Mouse (Mus musculus) limb, embryonic 15.5 days (tissue): ENCODE results near the gene Slit1. TPM values are rescaled to one million over a fixed set of nuclear protein-coding genes. Genes with fewer than 3 reads are reported as not detected.

Experiments used
- ATAC-seq: fragments of 200-750 bp; cut with Nextera tagmentation; 2 replicates; pipeline ENCODE4 v1.8.0; 2017; ENCODE audit warnings: low read depth, moderate TSS enrichment; ENCODE audit not compliant: insufficient number of reproducible peaks, low FRiP score, low TSS enrichment
- H3K27ac ChIP-seq: fragments of 300-500 bp; sonication (generic); 2 replicates; pipeline ENCODE4 v1.5.1; 2015; ENCODE audit warnings: moderate library complexity, mild to moderate bottlenecking, inconsistent platforms
- H3K27me3 ChIP-seq: fragments of 300-500 bp; sonication (generic); 2 replicates; pipeline ENCODE4 v1.6.1; 2015; ENCODE audit warnings: inconsistent platforms
- H3K36me3 ChIP-seq: fragments of 300-500 bp; sonication (generic); 2 replicates; pipeline ENCODE4 v1.6.1; 2015; ENCODE audit warnings: inconsistent platforms
- H3K4me1 ChIP-seq: fragments of 300-500 bp; sonication (generic); 2 replicates; pipeline ENCODE4 v1.6.1; 2015; ENCODE audit warnings: inconsistent platforms
- H3K4me2 ChIP-seq: fragments of 300-500 bp; sonication (generic); 2 replicates; pipeline ENCODE4 v1.6.1; 2015; ENCODE audit warnings: mild to moderate bottlenecking, inconsistent platforms
- H3K4me3 ChIP-seq: fragments of 300-500 bp; sonication (generic); 2 replicates; pipeline ENCODE4 v1.5.1; 2015; ENCODE audit warnings: mild to moderate bottlenecking, inconsistent platforms
- H3K9ac ChIP-seq: fragments of 300-500 bp; sonication (generic); 2 replicates; pipeline ENCODE4 v1.6.1; 2015; ENCODE audit warnings: inconsistent platforms
- H3K9me3 ChIP-seq: fragments of 300-500 bp; sonication (generic); 2 replicates; pipeline ENCODE4 v1.6.1; 2016; ENCODE audit warnings: inconsistent platforms
- WGBS: fragments of 180-500 bp; shearing (Covaris S2); methylation state at CpG from one replicate; pipeline ENCODE4 v1.1.7; 2015; 5-methylcytosine and 5-hydroxymethylcytosine counted together
- polyA plus RNA-seq: library from polyadenylated mRNA; unstranded; fragments of >200 nt; fragmentation: Nextera tagmentation; extraction: Ambion mirVana; gene quantifications from 2 replicates; pipeline ENCODE4 v1.2.1, GENCODE M21; 2015

The Slit1 gene
- polyA plus RNA-seq, 1 experiment from 2014 or later: 0.28 TPM

- no peak overlapping the region for H3K27ac ChIP-seq
These were observed 11.3 kb upstream of the Slit1 start for GRCm38 (mm10) chr19:41754760-41755159.

GRCm38 (mm10) chr19:41751906-41752305 is 8.4 kb upstream of the Slit1 start:
- no peaks in the 10 kb centered on the region for H3K4me1 ChIP-seq
- no peaks in the 10 kb centered on the region for H3K36me3 ChIP-seq
- 75% methylated on average over 11 of the region's 11 CpGs for WGBS
- H3K9ac ChIP-seq: no peak overlapping the region
- no peak for ATAC-seq
- H3K9me3 ChIP-seq: no peaks in the 10 kb centered on the region
- H3K4me2 ChIP-seq: no peak overlapping the region
- H3K4me3 ChIP-seq: no peak overlapping the region
- no peaks in the 10 kb centered on the region for H3K27me3 ChIP-seq
- H3K27ac ChIP-seq: no peak overlapping the region

More at GRCm38 (mm10) chr19:41754760-41755159, 11.3 kb upstream of the Slit1 start:
- H3K4me1 ChIP-seq: no peaks in the 10 kb centered on the region
- H3K9me3 ChIP-seq: no peaks in the 10 kb centered on the region
- H3K4me2 ChIP-seq: no peak overlapping the region
- no peak overlapping the region for H3K4me3 ChIP-seq
- no peak for ATAC-seq
- no peaks in the 10 kb centered on the region for H3K27me3 ChIP-seq
- no peak overlapping the region for H3K9ac ChIP-seq
- 71% methylated on average over 15 of the region's 15 CpGs for WGBS
- H3K36me3 ChIP-seq: no peaks in the 10 kb centered on the region

- Histone ChIP-seq H3K4me1 (peaks cover 26% of the 10 kb centered on the region), H3K27ac (no peak overlapping the region), H3K4me3 (no peak overlapping the region), H3K9me3 (no peaks in the 10 kb centered on the region), H3K9ac (no peak overlapping the region), H3K36me3 (no peaks in the 10 kb centered on the region), H3K27me3 (peaks cover 36% of the 10 kb centered on the region), H3K4me2 (no peak overlapping the region)
- no peak for ATAC-seq
- WGBS: 81% methylated on average over 14 of the region's 14 CpGs
These were observed 4.0 kb upstream of the Slit1 start for GRCm38 (mm10) chr19:41747436-41747835.

- H3K9me3 ChIP-seq: no peaks in the 10 kb centered on the region
- no peak overlapping the region for H3K4me2 ChIP-seq
- no peak overlapping the region for H3K4me3 ChIP-seq
- H3K27ac ChIP-seq: no peak overlapping the region
- ATAC-seq: no peak
- no peaks in the 10 kb centered on the region for H3K36me3 ChIP-seq
- H3K9ac ChIP-seq: no peak overlapping the region
- WGBS: 37% methylated on average over 15 of the region's 15 CpGs
- peaks cover 49% of the 10 kb centered on the region for H3K27me3 ChIP-seq
- H3K4me1 ChIP-seq: peaks cover 29% of the 10 kb centered on the region
These were observed 2.6 kb upstream of the Slit1 start for GRCm38 (mm10) chr19:41745941-41746557.

- Histone ChIP-seq H3K36me3 (no peaks in the 10 kb centered on the region), H3K27me3 (peaks cover 88% of the 10 kb centered on the region), H3K9me3 (no peaks in the 10 kb centered on the region), H3K4me3 (no peak overlapping the region), H3K4me1 (peaks cover 33% of the 10 kb centered on the region), H3K27ac (no peak overlapping the region), H3K9ac (no peak overlapping the region), H3K4me2 (no peak overlapping the region)
- 19% methylated on average over 4 of the region's 4 CpGs for WGBS
- no peak for ATAC-seq
These were observed 4.6 kb downstream of the Slit1 start for GRCm38 (mm10) chr19:41738896-41739295.

GRCm38 (mm10) chr19:41738429-41738805 is 5.0 kb downstream of the Slit1 start:
- no peak overlapping the region for H3K4me3 ChIP-seq
- H3K9ac ChIP-seq: no peak overlapping the region
- ATAC-seq: no peak
- no peaks in the 10 kb centered on the region for H3K36me3 ChIP-seq
- 6% methylated on average over 14 of the region's 14 CpGs for WGBS
- no peak overlapping the region for H3K4me2 ChIP-seq
- H3K27me3 ChIP-seq: peaks cover 83% of the 10 kb centered on the region
- H3K27ac ChIP-seq: no peak overlapping the region
- H3K4me1 ChIP-seq: peaks cover 29% of the 10 kb centered on the region
- no peaks in the 10 kb centered on the region for H3K9me3 ChIP-seq

- peaks cover 78% of the 10 kb centered on the region for H3K27me3 ChIP-seq
- H3K27ac ChIP-seq: no peak overlapping the region
- H3K9me3 ChIP-seq: no peaks in the 10 kb centered on the region
- peaks cover 23% of the 10 kb centered on the region for H3K4me1 ChIP-seq
- no peaks in the 10 kb centered on the region for H3K36me3 ChIP-seq
- no peak for ATAC-seq
- 2% methylated on average over 18 of the region's 18 CpGs for WGBS
- no peak overlapping the region for H3K4me3 ChIP-seq
- H3K4me2 ChIP-seq: no peak overlapping the region
- no peak overlapping the region for H3K9ac ChIP-seq
These were observed 5.6 kb downstream of the Slit1 start for GRCm38 (mm10) chr19:41737657-41738428.

GRCm38 (mm10) chr19:41734685-41735084 is 8.8 kb downstream of the Slit1 start:
- H3K36me3 ChIP-seq: no peaks in the 10 kb centered on the region
- no peak overlapping the region for H3K4me2 ChIP-seq
- H3K9me3 ChIP-seq: no peaks in the 10 kb centered on the region
- H3K4me1 ChIP-seq: peaks cover 16% of the 10 kb centered on the region; the same call in 1 of the 2 replicates
- H3K9ac ChIP-seq: no peak overlapping the region
- no peak overlapping the region for H3K4me3 ChIP-seq
- peaks cover 47% of the 10 kb centered on the region for H3K27me3 ChIP-seq
- no peak overlapping the region for H3K27ac ChIP-seq
- 9% methylated on average over 10 of the region's 10 CpGs for WGBS
- no peak for ATAC-seq

GRCm38 (mm10) chr19:41725491-41725890 is 18.0 kb downstream of the Slit1 start:
- no peak for ATAC-seq
- H3K4me1 ChIP-seq: 0 out of 2 replicates have a peak, but pooled peaks cover 4% of the 10 kb centered on the region
- H3K27ac ChIP-seq: no peak overlapping the region
- H3K4me3 ChIP-seq: no peak overlapping the region
- H3K9me3 ChIP-seq: no peaks in the 10 kb centered on the region
- H3K27me3 ChIP-seq: no peaks in the 10 kb centered on the region
- no peak overlapping the region for H3K9ac ChIP-seq
- no peaks in the 10 kb centered on the region for H3K36me3 ChIP-seq
- H3K4me2 ChIP-seq: no peak overlapping the region
- WGBS: 60% methylated on average over 2 of the region's 2 CpGs

- ATAC-seq: no peak
- H3K27me3 ChIP-seq: no peaks in the 10 kb centered on the region
- no peak overlapping the region for H3K9ac ChIP-seq
- H3K9me3 ChIP-seq: no peaks in the 10 kb centered on the region
- H3K4me1 ChIP-seq: 0 out of 2 replicates have a peak, but pooled peaks cover 4% of the 10 kb centered on the region
- WGBS: 33% methylated on average over 9 of the region's 9 CpGs
- no peak overlapping the region for H3K4me3 ChIP-seq
- H3K36me3 ChIP-seq: no peaks in the 10 kb centered on the region
- no peak overlapping the region for H3K4me2 ChIP-seq
- H3K27ac ChIP-seq: no peak overlapping the region
These were observed 18.5 kb downstream of the Slit1 start for GRCm38 (mm10) chr19:41724831-41725470.

GRCm38 (mm10) chr19:41723337-41723736 is 20.1 kb downstream of the Slit1 start:
- no peak for ATAC-seq
- peaks cover 6% of the 10 kb centered on the region; the same call in 1 of the 2 replicates for H3K4me1 ChIP-seq
- H3K9me3 ChIP-seq: no peaks in the 10 kb centered on the region
- H3K4me2 ChIP-seq: no peak overlapping the region
- H3K9ac ChIP-seq: no peak overlapping the region
- no peak overlapping the region for H3K27ac ChIP-seq
- H3K36me3 ChIP-seq: no peaks in the 10 kb centered on the region
- WGBS: 15% methylated on average over 2 of the region's 2 CpGs
- H3K27me3 ChIP-seq: 0 out of 2 replicates have a peak, but pooled peaks cover 1% of the 10 kb centered on the region
- no peak overlapping the region for H3K4me3 ChIP-seq

GRCm38 (mm10) chr19:41719436-41719835 is 24.0 kb downstream of the Slit1 start:
- Histone ChIP-seq H3K4me1 (peaks cover 13% of the 10 kb centered on the region), H3K4me3 (no peak overlapping the region), H3K4me2 (no peak overlapping the region), H3K27me3 (0 out of 2 replicates have a peak, but pooled peaks cover 17% of the 10 kb centered on the region), H3K36me3 (no peaks in the 10 kb centered on the region), H3K9ac (no peak overlapping the region), H3K27ac (no peak overlapping the region), H3K9me3 (no peaks in the 10 kb centered on the region)
- no peak for ATAC-seq
- WGBS: 62% methylated on average over 8 of the region's 8 CpGs
